Mouse (Mus musculus) midbrain, postnatal 0 days (tissue): ENCODE results near the gene Zfp263. TPM values are rescaled to one million over a fixed set of nuclear protein-coding genes. Genes with fewer than 3 reads are reported as not detected.
A peak's percentile ranks its signal among the peaks of the same experiment; 100 is the strongest.

Source experiments
- ATAC-seq: fragments of 200-750 bp; cut with Nextera tagmentation; 2 replicates; pipeline ENCODE4 v1.8.0; 2017; ENCODE audit warnings: moderate number of reproducible peaks, mild to moderate bottlenecking, moderate TSS enrichment, moderate library complexity; ENCODE audit not compliant: low FRiP score
- DNase-seq: peaks from one replicate; pipeline ENCODE4 v3.0.0-alpha.2; 2015; ENCODE audit warnings: low spot score
- H3K27ac ChIP-seq: fragments of 300-500 bp; sonication (generic); 2 replicates; pipeline ENCODE4 v1.5.1; 2014; ENCODE audit warnings: low read depth, mild to moderate bottlenecking, low read length, mixed read lengths
- H3K27me3 ChIP-seq: fragments of 300-500 bp; sonication (generic); 2 replicates; pipeline ENCODE4 v1.6.1; 2014; ENCODE audit warnings: low read length, control low read depth, mixed read lengths; ENCODE audit not compliant: insufficient read depth
- H3K36me3 ChIP-seq: fragments of 300-500 bp; sonication (generic); 2 replicates; pipeline ENCODE4 v1.6.1; 2014; ENCODE audit warnings: low read length, control low read depth, mixed read lengths; ENCODE audit not compliant: insufficient read depth
- H3K4me1 ChIP-seq: fragments of 300-500 bp; sonication (generic); 2 replicates; pipeline ENCODE4 v1.6.1; 2014; ENCODE audit warnings: mild to moderate bottlenecking, control low read depth, antibody characterized with exemption, low read length, mixed read lengths; ENCODE audit not compliant: insufficient read depth
- H3K4me2 ChIP-seq: fragments of 300-500 bp; sonication (generic); 2 replicates; pipeline ENCODE4 v1.6.1; 2014; ENCODE audit warnings: low read depth, mild to moderate bottlenecking, low read length, mixed read lengths; ENCODE audit not compliant: poor library complexity, severe bottlenecking
- H3K4me3 ChIP-seq: fragments of 300-500 bp; sonication (generic); 2 replicates; pipeline ENCODE4 v1.5.1; 2014; ENCODE audit warnings: low read depth, mild to moderate bottlenecking, low read length, moderate library complexity
- H3K9ac ChIP-seq: fragments of 300-500 bp; sonication (generic); replicated peaks from 2 replicates; pipeline ENCODE4 v1.6.1; 2014; ENCODE audit warnings: mild to moderate bottlenecking, low read length, moderate library complexity, mixed read lengths; ENCODE audit not compliant: poor library complexity, severe bottlenecking
- H3K9me3 ChIP-seq: fragments of 300-500 bp; sonication (generic); 2 replicates; pipeline ENCODE4 v1.6.1; 2016; ENCODE audit warnings: low read length, control low read depth
- CTCF ChIP-seq: IDR thresholded peaks from 2 replicates; pipeline ENCODE4 v1.5.1; 2016; ENCODE audit warnings: antibody characterized with exemption, mild to moderate bottlenecking
- WGBS: fragments of 180-500 bp; shearing (Covaris S2); extraction: QIAGEN DNeasy Blood & Tissue Kit; methylation state at CpG from one replicate; pipeline ENCODE4 v1.1.7; 2014; 5-methylcytosine and 5-hydroxymethylcytosine counted together
- polyA plus RNA-seq: library from polyadenylated mRNA; unstranded; fragments of >200 nt; fragmentation: Nextera tagmentation; extraction: Ambion mirVana; gene quantifications from 2 replicates; pipeline ENCODE4 v1.2.1, GENCODE M21; 2015
- total RNA-seq: library from RNA; depleted of rRNA; stranded (reverse); fragments of >200 nt; gene quantifications from 2 replicates; pipeline ENCODE4 v1.2.3, GENCODE M21; 2014

Zfp263 gene
- total and polyA plus RNA-seq, 2 experiments from 2014 or later: 22.9 to 39.4 TPM

GRCm38 (mm10) chr16:3723231-3723630 lies 20.7 kb upstream of the Zfp263 start:
- Histone ChIP-seq H3K9me3 (no peaks in the 10 kb centered on the region), H3K4me1 (no peaks in the 10 kb centered on the region), H3K9ac (no peak overlapping the region), H3K27ac (no peak overlapping the region), H3K36me3 (no peaks in the 10 kb centered on the region), H3K27me3 (no peaks in the 10 kb centered on the region), H3K4me3 (no peak overlapping the region), H3K4me2 (no peak overlapping the region)
- 67% methylated on average over 3 of the region's 3 CpGs for WGBS
- no peak for TF ChIP-seq CTCF
- DNase-seq (no peak), ATAC-seq (no peak)

- Histone ChIP-seq H3K36me3 (no peaks in the 10 kb centered on the region), H3K9me3 (no peaks in the 10 kb centered on the region), H3K27me3 (no peaks in the 10 kb centered on the region), H3K4me2 (no peak overlapping the region), H3K27ac (no peak overlapping the region), H3K9ac (no peak overlapping the region), H3K4me3 (no peak overlapping the region), H3K4me1 (no peaks in the 10 kb centered on the region)
- 83% methylated on average over 6 of the region's 6 CpGs for WGBS
- no peak for TF ChIP-seq CTCF
- ATAC-seq (no peak), DNase-seq (no peak)
These were observed 15.7 kb upstream of the Zfp263 start for GRCm38 (mm10) chr16:3727980-3728720.

GRCm38 (mm10) chr16:3732612-3733011 lies 11.3 kb upstream of the Zfp263 start:
- no peak overlapping the region for H3K9ac ChIP-seq
- no peak for ATAC-seq
- H3K9me3 ChIP-seq: no peaks in the 10 kb centered on the region
- H3K4me1 ChIP-seq: no peaks in the 10 kb centered on the region
- no peak overlapping the region for H3K4me3 ChIP-seq
- H3K27ac ChIP-seq: no peak overlapping the region
- no peak overlapping the region for H3K4me2 ChIP-seq
- H3K27me3 ChIP-seq: no peaks in the 10 kb centered on the region
- TF ChIP-seq CTCF: no peak
- 94% methylated on average over 4 of the region's 4 CpGs for WGBS
- H3K36me3 ChIP-seq: no peaks in the 10 kb centered on the region
- DNase-seq: no peak

GRCm38 (mm10) chr16:3733198-3733732 lies 10.6 kb upstream of the Zfp263 start:
- DNase-seq (no peak), ATAC-seq (no peak)
- no peak overlapping the region for H3K4me2 ChIP-seq
- H3K9me3 ChIP-seq: no peaks in the 10 kb centered on the region
- no peaks in the 10 kb centered on the region for H3K27me3 ChIP-seq
- no peaks in the 10 kb centered on the region for H3K36me3 ChIP-seq
- TF ChIP-seq CTCF: no peak
- WGBS: 82% methylated on average over 1 of the region's 1 CpGs
- no peaks in the 10 kb centered on the region for H3K4me1 ChIP-seq
- no peak overlapping the region for H3K4me3 ChIP-seq
- no peak overlapping the region for H3K27ac ChIP-seq
- no peak overlapping the region for H3K9ac ChIP-seq

GRCm38 (mm10) chr16:3742466-3742865 lies 1.4 kb upstream of the Zfp263 start:
- Histone ChIP-seq H3K4me3 (no peak overlapping the region), H3K27ac (peak overlapping the region; percentile 80; the same call in 1 of the 2 replicates), H3K36me3 (peaks cover 2% of the 10 kb centered on the region; the same call in 1 of the 2 replicates), H3K9me3 (no peaks in the 10 kb centered on the region), H3K27me3 (no peaks in the 10 kb centered on the region), H3K4me2 (no peak overlapping the region), H3K4me1 (peaks cover 10% of the 10 kb centered on the region; the same call in 1 of the 2 replicates), H3K9ac (no peak overlapping the region)
- no peak for TF ChIP-seq CTCF
- 96% methylated on average over 6 of the region's 6 CpGs for WGBS
- DNase-seq (no peak), ATAC-seq (no peak)

- H3K9me3 ChIP-seq: peaks cover 6% of the 10 kb centered on the region; the same call in 1 of the 2 replicates
- TF ChIP-seq CTCF: peak; percentile 41
- H3K36me3 ChIP-seq: peaks cover 17% of the 10 kb centered on the region
- H3K9ac ChIP-seq: peak overlapping the region; percentile 54
- no peaks in the 10 kb centered on the region for H3K27me3 ChIP-seq
- ATAC-seq (no peak; the same call in 1 of the 2 replicates), DNase-seq (no peak)
- H3K4me2 ChIP-seq: peak overlapping the region; percentile 60
- under 1% methylated on average over 32 of the region's 32 CpGs for whole genome bisulfite sequencing
- peak overlapping the region; percentile 80 for H3K27ac ChIP-seq
- H3K4me1 ChIP-seq: peaks cover 10% of the 10 kb centered on the region; the same call in 1 of the 2 replicates
- peak overlapping the region; percentile 45 for H3K4me3 ChIP-seq
These were observed 350 bp downstream of the Zfp263 start for GRCm38 (mm10) chr16:3744186-3744700.
